Mouse (Mus musculus) ES-Bruce4 (cell line): ENCODE results near the gene Slc45a1.

Experiments used
- CTCF ChIP-seq: IDR thresholded peaks from one replicate; pipeline ENCODE4 v1.8.1; 2011; ENCODE audit warnings: low read depth, low read length
- POLR2A ChIP-seq: IDR thresholded peaks from one replicate; pipeline ENCODE4 v1.8.1; 2011; ENCODE audit warnings: low read length; ENCODE audit not compliant: insufficient read depth

DNA sequence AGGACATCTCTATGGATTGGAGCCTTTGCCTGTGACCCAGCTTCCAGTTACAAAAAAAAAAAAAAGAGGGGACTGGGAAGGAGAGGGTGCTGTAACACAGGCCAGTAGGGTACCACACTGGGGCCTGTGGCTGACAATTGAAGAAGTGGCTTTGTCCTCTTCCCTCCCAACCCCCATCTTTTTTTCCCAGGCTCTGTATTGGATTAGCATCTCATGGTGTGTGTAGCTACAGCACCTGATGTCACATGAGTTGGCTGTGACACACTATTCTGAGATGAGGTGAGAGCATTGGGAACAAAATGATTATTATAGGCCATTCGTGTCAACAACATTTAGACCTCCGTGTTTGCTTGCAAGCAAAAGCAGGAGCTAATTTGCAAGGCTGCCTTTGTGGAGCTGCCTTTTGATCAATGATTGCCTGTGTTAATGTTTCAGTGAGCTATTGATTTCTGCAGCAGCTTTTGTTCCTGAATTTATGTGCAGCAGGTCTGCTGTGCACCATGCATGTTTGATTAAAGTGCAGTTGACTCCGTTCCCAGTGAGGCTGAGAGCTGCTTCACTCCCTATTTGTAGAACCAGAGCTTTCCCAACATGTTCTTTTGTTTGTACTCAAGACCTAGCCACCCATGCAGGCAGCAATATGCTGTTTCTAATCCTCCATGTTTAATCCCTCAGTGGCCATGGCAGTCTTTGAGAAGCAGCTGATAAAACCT is 45.4 kb downstream of the Slc45a1 start:
- no peak for TF ChIP-seq CTCF
- TF ChIP-seq POLR2A: no peak
